Mouse (Mus musculus) MEL (cell line): ENCODE data around the gene Nme3. TPM values are rescaled to one million over a fixed set of nuclear protein-coding genes. Genes with fewer than 3 reads are reported as not detected.
"Not testable (repeated sequence)": the region's sequence is repeated elsewhere in the genome, so short reads cannot be mapped to it uniquely, and the experiment has no call there.

Source experiments
- DNase-seq: peaks from one replicate; pipeline ENCODE4 v3.0.0; 2011; ENCODE audit warnings: low read depth, low spot score
- H3K27ac ChIP-seq: 2 replicates; pipeline ENCODE4 v1.5.1; 2012; ENCODE audit warnings: low read depth, mild to moderate bottlenecking, control low read depth, low read length, moderate library complexity; ENCODE audit not compliant: control insufficient read depth
- H3K27me3 ChIP-seq, 2 experiments: fragments of 150-350 bp in 1 of 2; sonication (generic) in 1 of 2; 2 replicates each; pipeline ENCODE4 v1.6.1; 2012; ENCODE audit warnings: low read length in 2 of 2, mild to moderate bottlenecking in 2 of 2, improper control_type of control experiment in 1 of 2, moderate library complexity in 1 of 2; ENCODE audit not compliant: insufficient read depth in 2 of 2, control insufficient read depth in 1 of 2
- H3K36me3 ChIP-seq, 2 experiments: 2 replicates each; pipeline ENCODE4 v1.6.1; 2012 to 2014; ENCODE audit warnings: low read length in 2 of 2, improper control_type of control experiment in 1 of 2, inconsistent platforms in 1 of 2, mild to moderate bottlenecking in 1 of 2; ENCODE audit not compliant: insufficient read depth in 2 of 2, control insufficient read depth in 1 of 2
- H3K4me1 ChIP-seq, 2 experiments: fragments of 150-350 bp in 1 of 2; sonication (generic) in 1 of 2; 2 replicates each; pipeline ENCODE4 v1.6.1; 2012; ENCODE audit warnings: low read length in 2 of 2, improper control_type of control experiment in 1 of 2, mild to moderate bottlenecking in 1 of 2; ENCODE audit not compliant: insufficient read depth in 2 of 2, control insufficient read depth in 1 of 2
- H3K4me3 ChIP-seq, 2 experiments: fragments of 150-350 bp in 1 of 2; sonication (generic) in 1 of 2; 2 replicates each; pipeline ENCODE4 v1.5.1; 2012; ENCODE audit warnings: low read depth in 2 of 2, low read length in 2 of 2, mild to moderate bottlenecking in 2 of 2, moderate library complexity in 2 of 2, control low read depth in 1 of 2, improper control_type of control experiment in 1 of 2; ENCODE audit not compliant: control insufficient read depth in 1 of 2, insufficient read depth in 1 of 2
- H3K79me2 ChIP-seq: 2 replicates; pipeline ENCODE4 v1.6.1; 2012; ENCODE audit warnings: mild to moderate bottlenecking, low read length, moderate library complexity; ENCODE audit not compliant: control insufficient read depth, poor library complexity, insufficient read depth
- H3K9ac ChIP-seq: 2 replicates; pipeline ENCODE4 v1.6.1; 2012; ENCODE audit warnings: low read depth, mild to moderate bottlenecking, control low read depth, low read length, moderate library complexity; ENCODE audit not compliant: control insufficient read depth, poor library complexity, severe bottlenecking
- H3K9me3 ChIP-seq: fragments of 150-350 bp; sonication (generic); replicated peaks from 2 replicates; pipeline ENCODE4 v1.6.1; 2012; ENCODE audit warnings: mild to moderate bottlenecking, low read length, improper control_type of control experiment, moderate library complexity; ENCODE audit not compliant: insufficient read depth
- BHLHE40 ChIP-seq: IDR thresholded peaks from 2 replicates; pipeline ENCODE4 v1.6.1; 2012; ENCODE audit warnings: low read depth, mild to moderate bottlenecking, inconsistent platforms, low read length, improper control_type of control experiment, borderline replicate concordance
- CTCF ChIP-seq, 3 experiments: IDR thresholded peaks in 2 of 3; conservative IDR thresholded peaks in 1 of 3; 2 replicates each; pipeline ENCODE4 v1.5.1; 2011 to 2012; ENCODE audit warnings: low read length in 3 of 3, low read depth in 2 of 3, mild to moderate bottlenecking in 2 of 3, improper control_type of control experiment in 1 of 3, inconsistent platforms in 1 of 3, mixed read lengths in 1 of 3, moderate library complexity in 1 of 3; ENCODE audit not compliant: control insufficient read depth in 1 of 3, insufficient read depth in 1 of 3, poor library complexity in 1 of 3, severe bottlenecking in 1 of 3
- E2F4 ChIP-seq: IDR thresholded peaks from 2 replicates; pipeline ENCODE4 v1.6.1; 2011; ENCODE audit warnings: low read depth, low read length, improper control_type of control experiment, borderline replicate concordance
- ELF1 ChIP-seq: IDR thresholded peaks from 2 replicates; pipeline ENCODE4 v1.6.1; 2014; ENCODE audit warnings: low read depth, mild to moderate bottlenecking, inconsistent platforms, low read length, improper control_type of control experiment, moderate library complexity
- EP300 ChIP-seq, 2 experiments: IDR thresholded peaks; 2 replicates each; pipeline ENCODE4 v1.6.1; 2011; ENCODE audit warnings: improper control_type of control experiment in 2 of 2, low read length in 2 of 2, low read depth in 1 of 2, mild to moderate bottlenecking in 1 of 2
- ETS1 ChIP-seq: IDR thresholded peaks from 2 replicates; pipeline ENCODE4 v1.6.1; 2012; ENCODE audit warnings: low read depth, mild to moderate bottlenecking, inconsistent platforms, low read length, improper control_type of control experiment, moderate library complexity
- JUND ChIP-seq: IDR thresholded peaks from 2 replicates; pipeline ENCODE4 v1.6.1; 2011; ENCODE audit warnings: low read depth, mild to moderate bottlenecking, improper control_type of control experiment, low read length
- MAFK ChIP-seq: IDR thresholded peaks from 2 replicates; pipeline ENCODE4 v1.6.1; 2011; ENCODE audit warnings: low read depth, mild to moderate bottlenecking, low read length, improper control_type of control experiment, borderline replicate concordance
- MEF2A ChIP-seq: IDR thresholded peaks from 2 replicates; pipeline ENCODE4 v1.6.1; 2014; ENCODE audit warnings: low read depth, mild to moderate bottlenecking, inconsistent platforms, low read length, improper control_type of control experiment; ENCODE audit not compliant: poor library complexity, insufficient replicate concordance, severe bottlenecking; ENCODE audit errors: extremely low read depth
- NRF1 ChIP-seq: IDR thresholded peaks from 2 replicates; pipeline ENCODE4 v1.6.1; 2014; ENCODE audit warnings: low read depth, mild to moderate bottlenecking, inconsistent platforms, low read length, improper control_type of control experiment, moderate library complexity; ENCODE audit not compliant: poor library complexity, insufficient read depth, severe bottlenecking
- POLR2AphosphoS2 ChIP-seq: IDR thresholded peaks from 2 replicates; pipeline ENCODE4 v1.6.1; 2011; ENCODE audit warnings: low read length, improper control_type of control experiment
- RAD21 ChIP-seq: IDR thresholded peaks from 2 replicates; pipeline ENCODE4 v1.6.1; 2011; ENCODE audit warnings: mild to moderate bottlenecking, low read depth, low read length, improper control_type of control experiment
- SIN3A ChIP-seq: IDR thresholded peaks from 2 replicates; pipeline ENCODE4 v1.6.1; 2012; ENCODE audit warnings: low read length, improper control_type of control experiment, inconsistent platforms
- SMC3 ChIP-seq: IDR thresholded peaks from 2 replicates; pipeline ENCODE4 v1.6.1; 2011; ENCODE audit warnings: low read depth, low read length, improper control_type of control experiment
- TAL1 ChIP-seq: IDR thresholded peaks from 2 replicates; pipeline ENCODE4 v1.6.1; 2012; ENCODE audit warnings: mild to moderate bottlenecking, inconsistent platforms, low read length, moderate library complexity, mixed read lengths
- ZMIZ1 ChIP-seq: IDR thresholded peaks from 2 replicates; pipeline ENCODE4 v1.6.1; 2012; ENCODE audit warnings: low read depth, mild to moderate bottlenecking, inconsistent platforms, low read length, improper control_type of control experiment, moderate library complexity
- polyA plus RNA-seq, 2 experiments: library from polyadenylated mRNA; stranded (reverse) in 1 of 2; unstranded in 1 of 2; fragments of >175 nt in 1 of 2; fragments of >200 nt in 1 of 2; gene quantifications; 2 replicates each; pipeline versions ENCODE4 v1.2.1 to v1.2.4; 2012; ENCODE audit warnings: low replicate concordance in 2 of 2, low read depth in 1 of 2; ENCODE audit not compliant: insufficient read length in 2 of 2, insufficient read depth in 1 of 2, missing spikeins in 1 of 2
- total RNA-seq: library from RNA; depleted of rRNA; stranded (reverse); fragments of 300-350 nt; gene quantifications from 2 replicates; pipeline ENCODE4 v1.2.3, GENCODE M21; 2012

Gene Nme3
- total and polyA plus RNA-seq, 3 experiments: 22.1 to 24.4 TPM; not detected in 1

DNA sequence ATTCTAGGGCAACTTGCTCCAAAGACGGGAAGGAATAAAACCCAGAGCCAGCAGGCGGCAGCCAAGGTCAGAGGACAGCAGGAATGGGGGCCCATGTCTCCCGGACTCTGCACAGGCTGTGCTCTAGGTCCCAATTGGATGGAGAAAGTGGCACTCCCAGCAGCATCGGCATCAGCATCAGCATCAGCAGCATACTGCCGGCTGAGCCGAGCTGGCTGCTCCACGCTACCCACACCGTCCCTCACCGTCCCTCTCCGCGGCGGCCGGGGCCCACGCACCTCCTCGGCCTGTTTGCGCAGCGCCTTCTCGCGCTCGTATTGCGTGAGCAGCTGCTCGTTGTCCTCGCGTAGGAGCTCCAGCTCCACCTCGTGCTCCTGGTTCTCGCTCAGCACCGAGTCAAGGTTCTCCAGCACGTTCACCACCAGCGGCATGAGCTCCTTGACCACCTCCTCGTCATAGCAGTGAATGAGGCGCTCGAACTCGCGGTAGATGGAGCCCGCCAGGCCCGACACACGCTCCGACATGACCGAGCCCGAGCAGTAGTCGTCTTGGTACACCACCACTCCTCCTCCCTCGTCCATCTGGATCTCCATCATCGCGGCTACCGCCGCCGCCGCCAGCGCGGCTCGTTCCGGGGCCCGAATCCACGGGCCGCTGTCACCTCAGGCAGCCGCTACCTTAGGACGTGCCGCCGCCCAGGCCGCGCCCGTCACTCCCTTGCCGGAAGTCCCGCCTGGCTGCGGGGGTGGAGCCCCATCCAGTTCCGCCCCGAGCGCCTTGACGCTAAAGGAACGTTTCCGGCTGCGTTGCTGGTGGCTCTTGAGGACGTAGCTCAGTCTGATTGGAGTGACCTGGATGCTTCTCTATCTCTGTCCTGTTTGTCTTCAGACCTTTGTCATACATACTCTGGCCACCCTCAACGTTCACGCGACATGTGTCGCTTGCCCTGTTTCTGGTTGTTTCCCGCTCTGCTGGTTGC lies 40.2 kb downstream of the Nme3 start, which contains the start of gene Mapk8ip3 (continued):
- TF ChIP-seq BHLHE40 (no peak), MEF2A (no peak), E2F4 (no peak), CTCF (IDR thresholded peaks at IDR 0.05 in 2 of 3, conservative IDR thresholded peaks at IDR 0.05 in 1 of 3; ENCODE audit: control insufficient read depth in 1 of 3, insufficient read depth in 1 of 3, low read depth in 2 of 3, low read length in 3 of 3, poor library complexity in 1 of 3, severe bottlenecking in 1 of 3) (peak in 2 of 3 experiments; percentile 25 to 32; a peak in 2 of 6 replicates)

DNA sequence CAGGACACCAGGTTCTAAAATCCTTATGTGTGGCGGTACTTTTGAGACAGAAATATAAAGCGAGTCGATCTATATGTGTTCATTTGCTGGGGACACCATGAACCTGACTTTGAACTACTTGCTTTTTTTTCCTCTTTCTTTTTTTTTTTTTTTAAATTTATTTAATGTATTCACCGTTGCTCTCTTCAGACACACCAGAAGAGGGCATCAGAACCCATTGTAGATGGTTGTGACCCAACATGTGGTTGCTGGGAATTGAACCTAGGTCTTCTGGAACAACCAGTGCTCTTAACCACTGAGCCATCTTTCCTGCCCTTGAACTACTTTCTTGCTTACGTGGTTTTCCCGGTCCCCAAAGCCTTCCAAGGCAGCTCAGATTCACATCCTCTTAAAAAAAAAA lies 41.0 kb downstream of the Nme3 start:
- TF ChIP-seq ZMIZ1: no peak
- TF ChIP-seq POLR2AphosphoS2: no peak
- TF ChIP-seq TAL1: no peak
- TF ChIP-seq MAFK: no peak
- TF ChIP-seq ETS1: no peak
- no peak for TF ChIP-seq ELF1
- no peak for TF ChIP-seq EP300 (IDR thresholded peaks at IDR 0.05; ENCODE audit: low read depth in 1 of 2, low read length in 2 of 2)
- TF ChIP-seq JUND: no peak
- TF ChIP-seq NRF1: no peak
- TF ChIP-seq SIN3A: no peak
- no peaks in the 10 kb centered on the region for H3K27me3 ChIP-seq
- peaks cover 25% of the 10 kb centered on the region for H3K79me2 ChIP-seq
- H3K36me3 ChIP-seq: peaks cover 0 to 7% of the 10 kb centered on the region in 2 experiments; a peak in 2 of 4 replicates
- no peaks in the 10 kb centered on the region for H3K9me3 ChIP-seq
- H3K4me1 ChIP-seq: peaks cover 0 to 4% of the 10 kb centered on the region in 2 experiments
- DNase-seq: no peak
- peak overlapping the region; percentile 34 to 63; a peak in 3 of 4 replicates for H3K4me3 ChIP-seq
- peak overlapping the region; percentile 68 for H3K27ac ChIP-seq
- H3K9ac ChIP-seq: peak overlapping the region; percentile 48

DNA sequence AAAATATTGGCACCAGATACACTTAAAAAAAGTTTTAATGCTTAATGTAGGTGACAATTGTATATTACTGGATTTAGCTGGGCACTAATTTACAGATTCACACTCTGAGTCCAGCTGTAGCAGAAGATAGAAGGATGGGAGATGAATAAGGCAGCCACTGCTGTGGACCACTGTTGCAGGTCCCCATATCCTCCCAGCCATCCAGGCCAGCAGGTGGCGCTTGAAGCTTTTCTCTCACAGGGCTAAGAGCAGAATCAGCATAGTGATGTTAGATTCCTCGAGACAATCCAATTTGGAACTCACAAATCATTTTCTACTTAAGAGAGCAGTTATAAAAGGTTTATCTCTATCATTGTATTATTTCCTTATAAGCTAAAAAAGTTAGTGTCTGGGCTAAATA lies 46.2 kb downstream of the Nme3 start:
- H3K36me3 ChIP-seq, H3K79me2 ChIP-seq, DNase-seq, H3K4me3 ChIP-seq, H3K9ac ChIP-seq, H3K4me1 ChIP-seq, H3K27me3 ChIP-seq, H3K9me3 ChIP-seq, H3K27ac ChIP-seq: not testable (repeated sequence)
- TF ChIP-seq CTCF (IDR thresholded peaks at IDR 0.05 in 2 of 3, conservative IDR thresholded peaks at IDR 0.05 in 1 of 3; ENCODE audit: control insufficient read depth in 1 of 3, insufficient read depth in 1 of 3, low read depth in 2 of 3, low read length in 3 of 3, poor library complexity in 1 of 3, severe bottlenecking in 1 of 3) (peak in 2 of 3 experiments; percentile 34 to 44; a peak in 4 of 6 replicates), RAD21 (peak; percentile 19), SMC3 (0 out of 2 replicates have a peak, but pooled peaks have one; percentile 16)
